Mouse (Mus musculus) thymus, postnatal 10 days (tissue): ENCODE results near the gene Ccl11.

Source experiments
- DNase-seq, 2 experiments: peaks; one replicate each; pipeline ENCODE4 v3.0.0; 2021; ENCODE audit warnings: low spot score in 2 of 2

Gene Ccl11

DNA sequence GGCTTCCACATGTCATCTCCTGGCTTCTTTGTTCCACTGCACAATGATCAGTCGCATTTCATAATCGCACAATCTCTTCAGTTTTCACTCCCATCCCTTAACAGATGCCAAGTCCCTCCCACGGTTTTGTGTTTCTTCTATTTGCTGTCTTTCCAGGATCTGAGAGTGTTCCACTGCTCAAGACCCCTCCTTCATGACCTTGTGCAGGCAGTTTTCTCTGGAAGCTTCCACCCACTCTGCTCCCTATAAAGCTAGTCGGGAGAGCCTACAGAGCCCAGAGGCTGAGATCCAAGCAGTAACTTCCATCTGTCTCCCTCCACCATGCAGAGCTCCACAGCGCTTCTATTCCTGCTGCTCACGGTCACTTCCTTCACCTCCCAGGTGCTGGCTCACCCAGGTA is at the start of gene Ccl11:
TSS of gene Ccl11 (plus strand) at position 178 of the 400 bp plus-strand sequence.
- DNase-seq: no peak

DNA sequence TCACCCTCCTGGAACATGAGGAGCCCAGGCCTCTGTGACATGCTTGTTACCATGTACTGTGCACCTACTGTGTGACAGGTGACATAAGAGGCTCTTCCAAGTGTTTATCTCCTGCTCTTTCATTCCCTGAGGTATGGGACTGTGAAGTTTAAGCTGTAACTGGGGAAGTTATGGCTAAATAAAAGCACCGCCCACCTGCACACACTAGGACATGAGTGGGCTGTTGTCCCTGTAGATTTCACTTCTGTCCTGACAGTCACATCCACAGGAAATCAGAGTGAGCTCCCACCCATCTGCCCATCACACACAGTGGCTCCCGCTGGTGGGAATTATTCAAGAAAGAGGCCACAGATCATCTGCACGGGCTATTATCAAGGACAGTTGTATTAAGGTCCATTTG is 47.5 kb upstream of the Ccl11 start:
- DNase-seq: no peak

GRCm38 (mm10) chr11:82011411-82012193 is 46.0 kb upstream of the Ccl11 start:
- DNase-seq: no peak

DNA sequence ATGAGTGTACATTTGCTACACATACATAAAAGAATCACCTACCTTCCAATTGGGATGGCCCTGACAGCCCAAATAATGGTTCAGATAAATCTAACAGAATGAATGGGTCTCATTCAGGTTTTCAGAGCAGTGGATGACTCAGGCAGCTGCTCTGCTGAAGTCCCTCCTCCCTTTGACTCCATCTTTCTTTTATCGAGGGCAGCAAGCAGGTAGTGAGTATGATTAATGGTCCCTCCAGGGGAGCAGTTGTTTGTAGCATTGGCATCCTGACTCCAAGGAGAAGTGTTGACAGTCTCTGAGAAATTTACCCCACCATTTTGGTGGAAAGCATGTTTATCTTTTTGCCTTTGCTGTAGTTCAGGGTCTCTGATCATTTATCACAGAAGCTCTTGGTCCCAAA is 43.9 kb upstream of the Ccl11 start:
- no peak for DNase-seq

- no peak for DNase-seq
Observed at GRCm38 (mm10) chr11:82015066-82015465, 42.6 kb upstream of the Ccl11 start.

DNA sequence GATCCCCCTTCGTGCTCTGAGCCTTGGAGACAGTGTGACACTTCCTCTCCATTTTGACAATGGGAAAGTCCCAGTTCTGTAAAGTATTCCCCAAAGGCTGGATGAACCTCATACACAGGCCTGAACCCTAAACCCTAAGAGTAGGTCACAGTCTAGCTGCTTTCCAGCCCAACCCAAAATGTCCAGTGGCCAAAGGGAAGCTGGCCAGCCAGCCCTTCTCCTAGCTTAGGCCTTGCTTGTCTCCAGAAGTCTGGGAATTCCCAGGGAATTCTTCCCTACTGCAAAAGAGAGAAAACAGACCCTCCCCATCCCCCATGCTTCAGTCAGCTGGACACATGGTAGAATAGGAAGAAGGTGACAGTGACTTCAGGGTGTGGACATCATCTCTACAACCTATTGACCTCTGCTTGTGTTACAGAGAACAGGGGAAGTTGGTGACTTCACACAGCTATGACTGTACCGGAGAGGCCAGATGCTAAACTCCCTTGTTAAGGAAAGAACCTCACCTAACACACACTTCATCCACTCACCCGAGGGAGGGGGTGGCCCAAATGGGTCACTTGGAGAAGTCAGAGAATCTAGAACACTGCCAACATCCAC is 41.3 kb upstream of the Ccl11 start:
- DNase-seq: no peak

DNA sequence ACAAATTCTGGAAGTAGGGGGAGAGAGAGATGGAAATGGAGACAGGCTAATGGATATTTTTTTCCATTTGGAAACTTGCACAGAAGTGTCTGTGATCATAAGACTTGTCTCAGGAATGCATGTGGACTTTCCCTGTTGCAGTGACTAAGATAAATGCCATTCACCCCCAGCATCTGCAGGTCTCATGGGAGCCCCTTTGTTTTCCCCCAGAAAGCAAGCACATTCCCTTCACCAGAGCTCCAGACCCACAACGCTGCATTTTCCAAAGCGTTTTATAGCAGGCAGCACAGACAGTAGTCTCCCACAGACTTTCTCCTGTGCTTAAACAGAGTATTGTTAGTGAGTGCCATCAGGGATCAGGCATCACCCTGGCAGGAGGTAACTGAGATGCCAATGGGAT is 38.2 kb upstream of the Ccl11 start:
- no peak for DNase-seq

GRCm38 (mm10) chr11:82019793-82020192 is 37.8 kb upstream of the Ccl11 start:
- no peak for DNase-seq

DNA sequence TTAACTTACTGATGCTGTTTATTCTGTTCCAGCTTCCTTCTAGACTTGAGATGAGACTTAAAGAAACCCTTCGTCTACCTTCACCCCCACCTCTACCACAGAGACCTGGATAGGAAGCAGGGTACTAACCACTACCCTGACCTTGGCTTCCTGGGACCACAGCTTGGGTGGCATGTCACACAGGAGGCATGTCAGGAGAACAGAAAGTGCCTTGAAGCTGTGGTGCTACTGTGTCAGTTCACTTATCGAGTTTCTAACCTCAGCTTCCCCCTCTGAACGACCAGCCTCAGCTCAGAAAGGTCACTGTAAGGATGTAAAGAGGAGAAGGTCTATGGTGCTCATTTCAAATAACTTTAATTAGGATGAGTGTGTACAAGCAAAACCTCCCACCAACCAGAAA is 36.2 kb upstream of the Ccl11 start:
- no peak for DNase-seq

GRCm38 (mm10) chr11:82022504-82023056 is 35.0 kb upstream of the Ccl11 start:
- DNase-seq: no peak

DNA sequence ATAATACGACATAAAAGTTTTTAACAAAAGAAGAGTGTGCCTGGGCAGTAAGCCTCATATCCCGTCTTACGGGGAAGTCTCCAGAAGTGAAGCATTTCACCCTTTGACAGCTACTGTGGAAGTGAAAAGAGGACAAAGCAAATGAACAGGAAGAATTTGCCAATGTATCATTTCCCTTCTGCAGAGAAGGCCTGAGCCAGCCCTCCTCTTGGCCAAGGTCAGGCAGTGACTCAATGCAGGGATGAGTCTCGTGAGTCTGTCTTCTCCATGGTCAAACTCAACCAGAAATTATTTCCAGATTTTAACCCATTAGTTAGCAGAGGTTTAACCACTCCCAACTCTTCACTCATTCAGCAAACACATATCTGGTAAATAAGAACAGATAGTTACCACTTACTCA is 33.9 kb upstream of the Ccl11 start:
- DNase-seq: no peak

- DNase-seq: no peak
Observed at GRCm38 (mm10) chr11:82030171-82030570, 27.5 kb upstream of the Ccl11 start.

- DNase-seq: no peak
Observed at GRCm38 (mm10) chr11:82032136-82032535, 25.5 kb upstream of the Ccl11 start.

GRCm38 (mm10) chr11:82032678-82033344 is 24.8 kb upstream of the Ccl11 start:
- no peak for DNase-seq

DNA sequence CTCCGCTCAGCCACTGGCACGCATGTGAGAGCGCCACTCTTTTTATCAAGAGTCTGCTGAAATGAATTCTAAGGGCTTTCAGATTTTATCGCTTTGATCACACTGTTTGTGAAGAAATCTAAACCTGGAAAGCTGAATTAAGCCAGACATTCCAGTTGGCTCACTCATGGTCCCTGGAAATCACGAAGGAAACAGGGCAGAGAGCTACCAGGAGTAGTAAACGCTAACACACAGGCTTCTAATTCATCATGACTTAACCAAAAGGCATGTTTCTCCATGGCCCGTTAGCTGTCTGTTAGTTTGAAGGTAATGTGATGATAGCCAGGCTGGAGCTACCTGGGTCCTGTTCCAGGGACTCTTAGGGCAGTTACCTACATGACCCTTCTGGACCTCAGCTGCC is 23.2 kb upstream of the Ccl11 start:
- DNase-seq: no peak

DNA sequence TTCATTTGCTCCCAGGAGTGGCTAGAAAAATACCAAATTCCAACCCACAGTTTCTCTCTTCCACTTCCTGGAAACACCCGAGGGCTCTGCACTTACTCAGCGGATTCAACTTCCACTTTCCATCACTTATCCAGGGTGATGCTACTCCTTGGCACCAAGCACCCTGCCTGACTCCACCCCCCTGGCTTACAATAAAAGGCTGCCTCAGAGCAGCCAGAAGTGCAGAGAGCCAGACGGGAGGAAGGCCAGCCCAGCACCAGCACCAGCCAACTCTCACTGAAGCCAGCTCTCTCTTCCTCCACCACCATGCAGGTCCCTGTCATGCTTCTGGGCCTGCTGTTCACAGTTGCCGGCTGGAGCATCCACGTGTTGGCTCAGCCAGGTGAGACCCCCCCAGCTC is 22.3 kb upstream of the Ccl11 start, which contains the start of gene Ccl2:
TSS of gene Ccl2 (plus strand) at position 216 of the 400 bp plus-strand sequence.
- DNase-seq: no peak

DNA sequence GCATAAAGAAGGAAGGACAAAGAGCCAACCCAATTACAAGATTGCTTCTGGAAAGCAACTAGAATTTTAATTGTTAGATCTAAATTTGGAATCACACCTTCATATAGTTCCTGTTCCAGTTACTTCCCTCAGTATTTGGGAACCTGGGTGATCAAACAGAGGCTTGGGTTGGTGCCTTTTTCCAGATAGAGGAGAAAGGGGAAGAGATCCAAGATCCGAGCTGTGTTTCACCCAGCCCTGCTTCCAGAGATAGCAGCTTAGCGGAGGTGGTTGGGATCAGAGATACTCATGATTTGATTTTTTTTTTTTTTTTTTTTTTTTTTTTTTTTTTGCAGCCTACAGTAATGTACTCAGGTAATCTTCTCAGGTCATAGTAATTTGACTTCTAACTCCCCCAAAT is 21.8 kb upstream of the Ccl11 start:
- DNase-seq: no peak

GRCm38 (mm10) chr11:82038535-82038934 is 19.1 kb upstream of the Ccl11 start, which contains the start of gene Gm17268:
TSS of gene Gm17268 (minus strand) at chr11:82038562.
- DNase-seq: no peak

GRCm38 (mm10) chr11:82039132-82039660 is 18.4 kb upstream of the Ccl11 start:
- DNase-seq: no peak

- DNase-seq: no peak
Observed at GRCm38 (mm10) chr11:82041671-82042080, 15.9 kb upstream of the Ccl11 start.

- no peak for DNase-seq
Observed at GRCm38 (mm10) chr11:82045471-82045870, 12.2 kb upstream of the Ccl11 start, which contains the start of gene Ccl7. TSS of gene Ccl7 (plus strand) at chr11:82045712.

GRCm38 (mm10) chr11:82047746-82048415 is 9.7 kb upstream of the Ccl11 start:
- peak; percentile 13 to 50 for DNase-seq
